Mouse (Mus musculus): ENCODE data around the gene Dmp1.

DNA sequence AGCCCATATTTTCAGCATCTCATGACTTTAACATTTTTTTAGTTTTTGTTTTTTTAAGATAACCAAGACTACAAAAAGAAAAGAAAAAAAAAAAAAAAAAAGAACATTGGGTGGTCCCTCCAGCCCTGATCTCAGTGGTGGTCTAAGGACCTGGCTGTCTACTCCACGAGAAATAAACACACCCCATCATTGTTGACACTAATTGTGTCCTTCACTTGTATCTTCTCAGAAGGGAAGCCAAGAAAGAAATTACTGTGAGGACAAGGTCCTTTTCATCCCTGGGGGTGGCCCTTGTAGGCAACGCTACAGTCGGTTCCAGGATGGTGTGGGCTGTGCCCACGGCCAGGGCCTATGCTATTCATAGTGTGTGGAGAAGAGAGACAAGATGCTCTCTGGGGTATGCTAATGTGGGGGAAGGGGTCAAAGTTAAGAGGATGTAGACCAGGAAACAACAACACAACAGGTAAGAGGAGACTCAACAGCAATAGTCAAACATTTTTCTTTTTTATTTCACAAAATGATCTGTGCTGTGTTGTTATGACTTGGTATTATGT is 59.6 kb downstream of the Dmp1 start:
- TF ChIP-seq CTCF (IDR thresholded peaks at IDR 0.05; ENCODE audit: control insufficient read depth, insufficient read depth, low read length) (no peak), POLR2A (IDR thresholded peaks at IDR 0.05; ENCODE audit: borderline replicate concordance, control insufficient read depth, low read depth, low read length) (no peak)
